Mouse (Mus musculus): ENCODE results near the gene Clic1.

The Clic1 gene

DNA sequence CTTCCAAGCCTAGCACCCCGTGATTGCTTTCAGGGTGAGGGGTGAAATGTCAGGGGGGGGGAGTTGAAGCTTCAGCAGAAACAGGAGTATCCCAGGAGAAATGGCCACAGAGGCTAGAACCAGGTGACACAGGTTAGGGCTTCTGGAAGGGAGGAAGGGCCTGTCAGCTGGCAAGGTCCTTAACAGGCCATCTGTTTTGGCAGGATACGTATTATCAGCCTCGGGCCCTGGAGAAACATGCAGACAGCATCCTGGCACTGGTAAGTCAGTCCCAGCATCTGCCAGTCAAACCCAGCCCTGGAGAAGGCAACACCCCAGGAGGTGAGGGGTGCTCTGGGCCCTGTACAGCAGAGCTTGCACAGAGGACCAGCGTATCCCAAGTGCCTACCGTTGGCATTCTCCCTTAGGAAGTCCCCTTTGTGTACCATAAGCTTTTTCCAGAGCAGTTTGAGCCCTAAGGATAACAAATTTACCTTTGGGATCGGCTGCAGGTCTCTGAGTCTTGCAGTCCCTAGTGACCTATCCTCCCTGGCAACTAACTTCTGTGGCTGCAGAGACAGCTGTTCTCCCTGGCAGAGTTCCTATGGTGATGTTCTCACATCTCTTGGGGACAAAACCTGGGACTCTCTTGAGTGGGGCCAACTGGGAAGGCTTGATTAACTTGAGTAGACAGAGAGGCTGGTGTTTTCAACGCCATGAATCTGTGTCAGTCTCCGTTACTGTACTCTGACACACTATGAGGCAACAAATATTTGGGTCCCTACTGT, 40.6 kb downstream of the Clic1 start:
- no peak for DNase-seq (ENCODE audit: low spot score in 2 of 2)

GRCm38 (mm10) chr17:35092403-35093198, 42.8 kb downstream of the Clic1 start:
- DNase-seq (ENCODE audit: low spot score in 2 of 2) = no peak

DNA sequence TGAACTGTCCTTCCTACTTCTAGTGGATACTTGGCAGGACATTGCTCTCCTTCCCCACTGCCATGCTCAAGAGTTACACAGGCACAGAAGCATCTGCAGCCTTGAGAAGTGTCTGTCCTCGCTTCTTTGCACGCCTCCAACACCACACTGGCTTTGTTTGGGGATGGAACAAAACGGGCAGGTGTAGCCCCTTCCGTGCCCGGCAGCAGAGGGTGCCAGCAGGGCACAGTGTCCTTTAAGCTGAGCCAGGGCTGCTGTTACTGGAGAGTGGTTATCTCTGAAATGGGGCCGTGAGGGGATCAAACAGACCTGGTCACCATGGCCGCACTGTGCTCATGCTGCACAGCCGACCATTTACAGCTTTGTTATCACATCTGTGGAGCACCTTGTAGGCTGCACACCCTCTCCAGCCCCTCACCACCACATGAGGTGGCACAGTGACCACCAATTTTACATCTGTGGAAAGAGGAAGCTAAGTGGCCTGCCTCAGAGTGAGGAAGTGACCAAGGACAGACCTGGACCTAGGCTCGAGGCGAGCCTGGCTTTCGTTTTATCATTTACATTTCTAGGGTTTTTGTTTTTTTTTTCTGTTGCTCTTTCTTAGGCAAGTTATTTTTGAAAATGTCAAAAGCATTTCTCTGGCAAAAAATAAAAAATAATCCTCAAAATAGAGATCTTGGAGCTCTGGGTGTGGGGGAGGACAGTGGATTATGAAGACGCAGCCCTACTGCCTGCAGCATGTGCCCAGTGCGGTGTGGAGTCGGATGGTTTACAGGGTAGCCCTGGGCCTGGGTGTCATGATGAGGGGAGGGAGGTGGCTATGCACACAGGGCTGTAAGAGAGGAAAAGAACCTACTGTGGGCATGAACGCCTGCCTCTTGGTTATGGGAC, 45.0 kb downstream of the Clic1 start:
- no peak for DNase-seq (ENCODE audit: low spot score in 2 of 2)

DNA sequence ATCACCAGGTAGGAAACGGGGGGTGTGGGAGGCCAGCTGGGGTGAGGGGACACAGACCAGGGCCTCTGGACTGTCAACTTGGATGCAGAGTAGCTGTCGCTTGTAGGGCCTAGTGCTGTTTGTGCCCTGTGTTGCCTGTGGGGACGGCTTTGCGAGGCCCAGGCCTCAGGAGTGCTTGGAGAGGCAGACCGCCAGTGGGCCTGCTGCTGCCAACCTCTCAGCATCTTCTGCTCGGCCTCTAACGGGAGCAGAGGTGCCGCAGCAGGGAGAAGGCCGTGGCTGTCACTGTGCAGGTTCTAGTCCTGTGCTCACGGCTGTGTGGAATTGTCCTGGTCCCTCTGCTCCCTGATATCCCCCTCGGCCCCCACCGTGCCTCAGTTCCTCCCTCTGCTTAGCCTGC, 46.8 kb downstream of the Clic1 start:
- no peak for DNase-seq (ENCODE audit: low spot score in 2 of 2)

DNA sequence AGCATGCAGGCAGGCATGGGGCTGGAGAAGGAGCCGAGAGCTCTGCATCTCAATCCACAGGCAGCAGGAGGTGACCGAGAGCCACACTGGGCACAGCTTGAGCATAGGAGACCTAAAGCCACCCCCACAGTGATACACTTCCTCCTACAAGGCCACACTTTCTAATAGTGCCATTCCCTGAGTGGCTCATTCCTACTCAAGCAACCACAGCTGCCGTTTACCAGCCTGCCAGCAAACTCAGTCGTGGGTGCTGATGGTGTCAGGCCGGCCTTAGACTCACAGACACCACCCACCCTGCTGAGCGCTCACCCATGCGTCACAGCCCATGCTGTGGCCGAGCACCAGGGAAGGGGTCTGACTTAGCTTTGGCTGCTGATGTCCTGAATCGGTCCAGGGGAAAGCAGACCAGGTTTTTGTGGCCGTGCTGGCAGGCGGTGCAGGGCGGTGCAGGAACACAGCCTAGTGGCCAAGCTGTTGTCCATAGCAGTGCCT, 47.4 kb downstream of the Clic1 start:
- DNase-seq (ENCODE audit: low spot score in 2 of 2) = no peak

GRCm38 (mm10) chr17:35100196-35100765, 50.5 kb downstream of the Clic1 start:
- no peak for DNase-seq (ENCODE audit: low spot score in 2 of 2)

GRCm38 (mm10) chr17:35101161-35101560, 51.4 kb downstream of the Clic1 start:
- no peak for DNase-seq (ENCODE audit: low spot score in 2 of 2)

DNA sequence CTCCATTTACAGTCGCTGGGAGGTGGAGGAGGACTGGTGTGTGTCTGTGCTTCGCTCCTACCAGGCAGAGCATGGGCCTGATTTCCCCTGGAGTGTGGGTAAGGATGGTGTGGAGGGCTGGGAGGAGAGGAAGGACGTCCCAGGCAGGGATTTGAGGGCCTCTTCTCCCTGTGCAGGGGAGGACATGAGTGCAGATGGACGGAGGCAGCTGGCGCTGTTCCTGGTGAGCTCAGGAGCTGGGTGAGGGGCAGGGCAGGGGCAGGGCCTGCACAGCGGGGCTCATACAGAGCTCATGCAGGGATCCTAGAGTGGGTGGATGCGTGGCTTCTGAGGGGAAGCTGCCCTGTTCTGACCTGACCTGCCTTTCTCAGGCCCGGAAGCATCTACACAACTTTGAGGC, 52.5 kb downstream of the Clic1 start:
- DNase-seq (ENCODE audit: low spot score in 2 of 2) = no peak

DNA sequence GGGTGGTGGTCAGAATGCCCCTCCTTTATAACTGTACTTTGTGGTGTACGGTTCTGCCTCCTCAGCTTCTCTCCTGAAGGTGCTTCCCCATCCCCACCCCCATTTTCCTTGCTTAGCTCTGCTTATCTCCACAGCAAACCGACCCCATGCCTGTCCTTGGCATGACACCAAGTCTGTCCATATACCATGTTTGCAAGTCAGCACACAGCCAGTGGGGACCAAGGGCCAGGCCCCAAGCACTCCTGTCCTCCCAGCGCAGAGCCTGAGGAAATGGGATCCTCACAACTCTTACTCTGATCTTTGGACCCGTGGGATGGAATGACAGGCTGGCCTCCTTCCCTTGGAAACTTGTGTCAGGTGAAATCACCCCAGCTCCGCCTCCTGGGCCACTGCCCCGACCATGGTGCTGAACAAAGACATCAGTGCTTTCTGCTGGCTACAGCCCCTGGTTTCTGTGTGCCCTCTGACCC, 53.5 kb downstream of the Clic1 start:
- DNase-seq (ENCODE audit: low spot score in 2 of 2) = no peak

GRCm38 (mm10) chr17:35104079-35104478, 54.3 kb downstream of the Clic1 start:
- no peak for DNase-seq (ENCODE audit: low spot score in 2 of 2)

GRCm38 (mm10) chr17:35104754-35105153, 55.0 kb downstream of the Clic1 start:
- DNase-seq (ENCODE audit: low spot score in 2 of 2) = no peak

DNA sequence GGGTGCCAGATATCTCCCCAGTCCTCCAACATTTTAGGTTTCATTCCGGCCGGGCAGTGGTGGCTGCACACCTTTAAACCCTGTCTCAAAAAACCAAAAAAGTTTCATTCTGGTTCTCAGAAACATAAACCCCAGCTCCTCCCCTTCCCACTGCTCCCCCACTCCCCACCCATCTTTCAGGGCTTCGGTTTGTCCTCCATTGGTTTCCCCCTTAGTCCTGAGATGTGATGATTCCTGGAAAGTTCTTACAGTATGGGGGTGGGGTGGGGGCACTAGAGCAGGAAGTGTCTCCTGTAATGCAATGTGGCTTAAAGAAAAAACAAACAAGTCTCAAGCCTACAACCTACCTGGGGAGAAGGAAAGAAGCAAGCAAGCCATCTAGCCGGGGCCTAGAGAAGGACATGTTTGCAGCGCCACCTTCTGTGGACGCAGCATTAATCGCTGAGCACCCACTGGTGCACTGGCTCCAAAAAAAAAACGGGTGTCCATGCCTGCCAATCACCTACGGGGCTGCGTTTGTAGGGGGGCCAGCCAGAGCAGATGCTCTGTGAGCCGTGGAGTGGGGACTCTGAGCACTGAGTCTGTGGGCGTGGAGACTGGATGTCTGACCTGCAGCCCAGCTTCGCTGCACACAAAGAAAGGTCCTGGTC, 56.1 kb downstream of the Clic1 start:
- no peak for DNase-seq (ENCODE audit: low spot score in 2 of 2)

- DNase-seq (ENCODE audit: low spot score in 2 of 2) = no peak
Measured at GRCm38 (mm10) chr17:35106522-35106921, 56.8 kb downstream of the Clic1 start.

GRCm38 (mm10) chr17:35108097-35108496, 58.3 kb downstream of the Clic1 start, which contains the start of gene Ly6g5c:
Gene Ly6g5c (plus strand): TSS chr17:35108279.
- no peak for DNase-seq (ENCODE audit: low spot score in 2 of 2)
